Mouse (Mus musculus): ENCODE data around the gene Gm7544.

DNA sequence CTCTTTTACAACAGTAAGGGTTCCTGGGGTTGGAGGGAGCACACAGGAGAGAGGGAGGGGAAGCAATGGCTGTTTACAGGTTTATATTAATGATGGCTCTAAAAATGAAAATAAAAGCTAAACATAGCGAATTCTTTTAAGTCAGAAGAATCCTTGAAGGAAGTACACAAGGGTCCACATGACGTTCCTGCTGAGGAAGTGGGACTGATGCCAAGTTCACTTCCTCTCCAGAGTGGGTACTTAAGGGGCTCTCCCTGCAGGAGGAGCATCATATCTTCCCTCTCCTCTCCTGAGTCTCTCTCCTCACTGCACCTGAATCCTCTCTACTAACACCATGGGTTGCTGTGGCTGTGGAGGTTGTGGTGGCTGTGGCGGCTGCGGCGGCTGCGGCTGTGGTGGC, 31.2 kb downstream of the Gm7544 start, which contains the start of gene A030014E15Rik:
- TF ChIP-seq POLR2A (IDR thresholded peaks at IDR 0.05; ENCODE audit: low read depth, low read length) (no peak), ELF1 (IDR thresholded peaks at IDR 0.05; ENCODE audit: low read depth, low read length) (no peak), CTCF (conservative IDR thresholded peaks at IDR 0.05 in 1 of 2, IDR thresholded peaks at IDR 0.05 in 1 of 2; ENCODE audit: low read depth in 2 of 2, low read length in 2 of 2) (no peak), UBTF (IDR thresholded peaks at IDR 0.05; ENCODE audit: low read depth, low read length) (no peak), GABPA (IDR thresholded peaks at IDR 0.05; ENCODE audit: insufficient replicate concordance, low read depth, low read length) (no peak), JUN (IDR thresholded peaks at IDR 0.05; ENCODE audit: insufficient read depth, low read depth, low read length) (no peak), MYC (IDR thresholded peaks at IDR 0.05; ENCODE audit: low read depth, low read length) (no peak), MAX (IDR thresholded peaks at IDR 0.05; ENCODE audit: low read length) (no peak), MEF2A (IDR thresholded peaks at IDR 0.05; ENCODE audit: borderline replicate concordance, low read depth, low read length) (no peak)

Measured in CH12.LX (cell line).